Comparison of ENCODE assay signal across 15 mouse cellular contexts in genomic region chr5:44759178-44759577, GRCm38 (mm10). TPM values are rescaled to one million over a fixed set of nuclear protein-coding genes. Genes with fewer than 3 reads are reported as not detected.
DNase-seq lines count a peak whose midpoint lies in the region; ATAC-seq and TF ChIP-seq lines count a peak whose summit lies in the region.
"Had no signal": no experiment of that assay in that cellular context is flagged by ENCODE, and none has a peak within 500 bp of the region (broad histone marks: within the 10 kb centered on the region; RNA-seq: fewer than 3 reads in every experiment).

No protein-coding gene starts in this region.

- no peaks in the 10 kb centered on the region for H3K27me3 ChIP-seq in embryonic facial prominence, embryonic 13.5 days
- no peaks in the 10 kb centered on the region for H3K27me3 ChIP-seq in embryonic facial prominence, embryonic 10.5 days (replicated peaks; ENCODE audit: low read depth, poor library complexity, severe bottlenecking)
- no peaks in the 10 kb centered on the region for H3K27me3 ChIP-seq in heart, embryonic 14.5 days (ENCODE audit: control insufficient read depth, insufficient read depth, low read length)
- H3K27me3 ChIP-seq: hindbrain, embryonic 15.5 days; lung, embryonic 15.5 days; midbrain, embryonic 12.5 days had no signal

- no peak overlapping the region for H3K9ac ChIP-seq in embryonic facial prominence, embryonic 13.5 days
- no peak overlapping the region for H3K9ac ChIP-seq in heart, embryonic 14.5 days (ENCODE audit: low read length)
- H3K9ac ChIP-seq: hindbrain, embryonic 15.5 days; lung, embryonic 15.5 days; midbrain, embryonic 12.5 days had no signal

- no peaks in the 10 kb centered on the region for H3K4me1 ChIP-seq in embryonic facial prominence, embryonic 13.5 days
- no peaks in the 10 kb centered on the region for H3K4me1 ChIP-seq in embryonic facial prominence, embryonic 10.5 days
- no peaks in the 10 kb centered on the region; a peak in 1 of 4 replicates for H3K4me1 ChIP-seq in heart, embryonic 14.5 days (ENCODE audit: control insufficient read depth in 2 of 2, insufficient read depth in 2 of 2, low read length in 2 of 2)
- H3K4me1 ChIP-seq: hindbrain, embryonic 15.5 days; lung, embryonic 15.5 days had no signal

- no peak for DNase-seq in embryonic facial prominence, embryonic 10.5 days (ENCODE audit: low spot score)
- peak; percentile 10 for DNase-seq in kidney, adult 9 months
- no peak for DNase-seq in kidney, adult 8-10 months
- peak; percentile 23 for DNase-seq in lung, postnatal 14 days
- DNase-seq in left cerebral cortex, adult 2 months (ENCODE audit: extremely low spot score in 1 of 2, low spot score in 2 of 2): no peak
- DNase-seq: cerebellum, adult 2 months; gastrocnemius, postnatal 36 days had no signal

- H3K27ac ChIP-seq in embryonic facial prominence, embryonic 13.5 days: 0 out of 2 replicates have a peak overlapping the region, but pooled peaks have one; percentile 28
- no peak overlapping the region for H3K27ac ChIP-seq in embryonic facial prominence, embryonic 10.5 days (replicated peaks)
- peak overlapping the region; percentile 11 to 49; a peak in 1 of 4 replicates for H3K27ac ChIP-seq in heart, embryonic 14.5 days (replicated peaks in 1 of 2; ENCODE audit: control insufficient read depth in 1 of 2, insufficient read depth in 1 of 2, low read depth in 2 of 2, low read length in 2 of 2)
- H3K27ac ChIP-seq in left cerebral cortex, adult 2 months: no peak overlapping the region; the same call in 1 of the 2 replicates
- H3K27ac ChIP-seq: hindbrain, embryonic 15.5 days; midbrain, embryonic 12.5 days had no signal

- ATAC-seq in embryonic facial prominence, embryonic 13.5 days (ENCODE audit: insufficient number of reproducible peaks, insufficient read depth, low FRiP score, low TSS enrichment, low read depth): no peak
- no peak for ATAC-seq in heart, embryonic 14.5 days (ENCODE audit: insufficient number of reproducible peaks, insufficient read depth, low FRiP score, low read depth)
- ATAC-seq in monocyte, adult 5-6 weeks (replicated peaks; ENCODE audit: insufficient number of reproducible peaks, low FRiP score, low TSS enrichment, poor library complexity, severe bottlenecking): no peak
- ATAC-seq: forebrain, embryonic 16.5 days had no signal

- H3K4me3 ChIP-seq in embryonic facial prominence, embryonic 13.5 days: no peak overlapping the region
- H3K4me3 ChIP-seq in embryonic facial prominence, embryonic 10.5 days: no peak overlapping the region
- H3K4me3 ChIP-seq in heart, embryonic 14.5 days (ENCODE audit: control insufficient read depth in 1 of 2, insufficient read depth in 1 of 2, low read depth in 1 of 2, low read length in 2 of 2): no peak overlapping the region
- no peak overlapping the region for H3K4me3 ChIP-seq in left cerebral cortex, adult 2 months
- H3K4me3 ChIP-seq: erythroblast, embryonic 14.5 days; hindbrain, embryonic 15.5 days; lung, embryonic 15.5 days; midbrain, embryonic 12.5 days had no signal

- 68% methylated on average over 4 of the region's 4 CpGs for WGBS in embryonic facial prominence, embryonic 13.5 days
- WGBS in embryonic facial prominence, embryonic 10.5 days: 76% methylated on average over 4 of the region's 4 CpGs
- 53% methylated on average over 4 of the region's 4 CpGs for WGBS in heart, embryonic 14.5 days

- no peaks in the 10 kb centered on the region for H3K36me3 ChIP-seq in embryonic facial prominence, embryonic 13.5 days
- no peaks in the 10 kb centered on the region for H3K36me3 ChIP-seq in embryonic facial prominence, embryonic 10.5 days (replicated peaks)
- no peaks in the 10 kb centered on the region for H3K36me3 ChIP-seq in heart, embryonic 14.5 days (ENCODE audit: control insufficient read depth, insufficient read depth, low read length)
- H3K36me3 ChIP-seq: hindbrain, embryonic 15.5 days; lung, embryonic 15.5 days; midbrain, embryonic 12.5 days had no signal

- intact Hi-C loops in left cerebral cortex, adult 2 months (cut with DNase I): no loop called here

- H3K4me2 ChIP-seq in embryonic facial prominence, embryonic 13.5 days: no peak overlapping the region
- H3K4me2 ChIP-seq in heart, embryonic 14.5 days (ENCODE audit: low read length): no peak overlapping the region
- H3K4me2 ChIP-seq: hindbrain, embryonic 15.5 days; lung, embryonic 15.5 days; midbrain, embryonic 12.5 days had no signal

- TF ChIP-seq CTCF in left cerebral cortex, adult 2 months (IDR thresholded peaks at IDR 0.05): no peak

- H3K9me3 ChIP-seq in embryonic facial prominence, embryonic 13.5 days: no peaks in the 10 kb centered on the region
- no peaks in the 10 kb centered on the region for H3K9me3 ChIP-seq in embryonic facial prominence, embryonic 10.5 days
- H3K9me3 ChIP-seq in heart, embryonic 14.5 days (ENCODE audit: control insufficient read depth, low read length): no peaks in the 10 kb centered on the region
- H3K9me3 ChIP-seq: hindbrain, embryonic 15.5 days; lung, embryonic 15.5 days; midbrain, embryonic 12.5 days had no signal

RNA-seq across cellular contexts. Expression of gene Ldb2, which starts 40.3 kb away (rescaled TPM):
- polyA plus RNA-seq in embryonic facial prominence, embryonic 13.5 days (2015; fragmentation: Nextera tagmentation; extraction: Ambion mirVana): 53.5 and 61.3 TPM in 2 replicates
- polyA plus RNA-seq in embryonic facial prominence, embryonic 10.5 days (2016; fragmentation: Nextera tagmentation; extraction: Ambion mirVana): 24.3 and 30.9 TPM in 2 replicates
- polyA plus RNA-seq in heart, embryonic 14.5 days (2014; fragmentation: Nextera tagmentation; extraction: Ambion mirVana): 14.4 and 17.5 TPM in 2 replicates
- not detected in 3 replicates for total RNA-seq in monocyte, adult 5-6 weeks (2017)
- total RNA-seq in left cerebral cortex, adult 2 months (2021): 10 to 100 TPM; 52.5 to 60.4 TPM
- polyA plus RNA-seq: erythroblast, embryonic 14.5 days had no signal

Comparison
In these comparisons a context has a peak if more than half of its experiments do, and no peak if none do; other contexts are left out.
1. H3K27ac ChIP-seq: peak in embryonic facial prominence, embryonic 13.5 days (single experiment) and heart, embryonic 14.5 days (2 of 2); none in embryonic facial prominence, embryonic 10.5 days (single experiment) and left cerebral cortex, adult 2 months (single experiment).
2. DNase-seq: peak in kidney, adult 9 months (single experiment) and lung, postnatal 14 days (single experiment); none in embryonic facial prominence, embryonic 10.5 days (single experiment), kidney, adult 8-10 months (0 of 2) and left cerebral cortex, adult 2 months (0 of 2).